Mouse (Mus musculus) myocyte (in vitro differentiated cells): ENCODE results near the gene Impdh1.

Experiments
- CEBPB ChIP-seq: IDR thresholded peaks from 2 replicates; pipeline ENCODE4 v1.6.1; 2011; ENCODE audit warnings: mild to moderate bottlenecking, moderate library complexity; ENCODE audit not compliant: poor library complexity, insufficient read depth, severe bottlenecking
- E2F4 ChIP-seq: IDR thresholded peaks from one replicate; pipeline ENCODE4 v1.6.1; 2011; ENCODE audit warnings: mild to moderate bottlenecking, control low read depth, moderate library complexity; ENCODE audit not compliant: insufficient read depth
- MAX ChIP-seq: IDR thresholded peaks from one replicate; pipeline ENCODE4 v1.6.1; 2011; ENCODE audit warnings: low read depth, mild to moderate bottlenecking, control low read depth
- MYOD1 ChIP-seq, 3 experiments: IDR thresholded peaks; one replicate each; pipeline ENCODE4 v1.6.1; 2011; ENCODE audit warnings: control low read depth in 2 of 3, low read depth in 2 of 3, mild to moderate bottlenecking in 2 of 3, moderate library complexity in 1 of 3; ENCODE audit not compliant: insufficient read length in 2 of 3, control insufficient read depth in 1 of 3
- MYOG ChIP-seq, 3 experiments: IDR thresholded peaks; one replicate each; pipeline ENCODE4 v1.6.1; 2011; ENCODE audit warnings: control low read depth in 2 of 3, low read depth in 2 of 3, mild to moderate bottlenecking in 2 of 3; ENCODE audit not compliant: insufficient read length in 2 of 3, control insufficient read depth in 1 of 3, insufficient read depth in 1 of 3
- POLR2A ChIP-seq: IDR thresholded peaks from one replicate; pipeline ENCODE4 v1.6.1; 2011; ENCODE audit warnings: low read depth, mild to moderate bottlenecking, control low read depth, moderate library complexity; ENCODE audit not compliant: insufficient read length
- POLR2AphosphoS2 ChIP-seq: IDR thresholded peaks from one replicate; pipeline ENCODE4 v1.6.1; 2011; ENCODE audit warnings: low read depth, control low read depth; ENCODE audit not compliant: insufficient read length
- SRF ChIP-seq: IDR thresholded peaks from one replicate; pipeline ENCODE4 v1.6.1; 2011; ENCODE audit warnings: low read depth; ENCODE audit not compliant: control insufficient read depth, insufficient read length
- TCF12 ChIP-seq: IDR thresholded peaks from one replicate; pipeline ENCODE4 v1.6.1; 2011; ENCODE audit warnings: mild to moderate bottlenecking, control low read depth; ENCODE audit not compliant: poor library complexity, insufficient read depth, severe bottlenecking
- USF1 ChIP-seq: IDR thresholded peaks from one replicate; pipeline ENCODE4 v1.6.1; 2011; ENCODE audit warnings: low read depth, mild to moderate bottlenecking, control low read depth, moderate library complexity

DNA sequence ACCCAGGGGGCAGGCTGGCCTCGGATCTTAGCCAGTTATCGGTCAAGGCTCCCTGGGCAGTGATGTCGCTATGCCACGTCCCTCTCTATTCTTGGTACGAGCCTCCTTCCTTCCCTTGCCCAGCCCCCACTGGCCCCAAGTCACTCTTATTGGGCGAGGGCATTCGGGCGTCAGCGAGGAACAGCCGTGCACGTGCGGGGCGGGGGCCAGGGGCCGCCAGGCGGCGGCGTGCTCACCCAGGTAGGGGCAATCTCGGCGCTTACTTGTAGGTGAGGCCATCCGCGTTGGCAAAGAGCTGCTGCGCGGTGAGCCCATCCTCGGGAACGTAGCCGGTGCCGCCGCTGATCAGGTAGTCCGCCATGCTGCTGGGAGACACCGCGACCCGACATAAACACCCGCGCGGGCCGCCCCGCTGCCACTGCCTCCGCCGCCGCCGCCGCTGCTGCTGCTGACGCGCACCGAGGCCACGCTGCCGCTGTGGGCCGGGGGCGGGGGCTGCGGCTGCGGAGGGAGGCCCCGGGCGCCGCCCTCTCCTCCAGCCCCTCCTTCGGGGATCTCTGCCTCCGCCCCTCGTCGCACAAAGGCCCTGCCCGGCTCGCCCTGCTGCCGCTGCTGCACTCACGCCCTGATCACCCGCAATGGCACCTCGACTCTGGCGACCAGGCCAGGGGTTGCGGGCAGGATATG, 4.2 kb downstream of the Impdh1 start:
- TF ChIP-seq MYOG (IDR thresholded peaks at IDR 0.05; ENCODE audit: control insufficient read depth in 1 of 3, insufficient read depth in 1 of 3, insufficient read length in 2 of 3, low read depth in 2 of 3) (peak in 2 of 3 experiments; percentile 17 to 42), USF1 (no peak), POLR2A (peak; percentile 90), CEBPB (no peak), TCF12 (no peak), MAX (no peak), POLR2AphosphoS2 (peak; percentile 90), E2F4 (no peak), MYOD1 (IDR thresholded peaks at IDR 0.05; ENCODE audit: control insufficient read depth in 1 of 3, insufficient read length in 2 of 3, low read depth in 2 of 3) (peak in 1 of 3 experiments; percentile 5), SRF (no peak)
